Mouse (Mus musculus): ENCODE measurements around the gene Eif4e3.

GRCm38 (mm10) chr6:99625803-99626202 is 40.8 kb downstream of the Eif4e3 start:
- no peak for TF ChIP-seq ZKSCAN1 (IDR thresholded peaks at IDR 0.05; ENCODE audit: borderline replicate concordance, low read depth, low read length)
- TF ChIP-seq RAD21 (IDR thresholded peaks at IDR 0.05; ENCODE audit: low read depth, low read length), result no peak
